Mouse (Mus musculus): ENCODE measurements around the gene Gpm6a.

Gpm6a gene

GRCm38 (mm10) chr8:54954741-54955455, at the start of gene Gpm6a:
TSS of gene Gpm6a (plus strand) at chr8:54954843.
- peak; percentile 64 to 77 for DNase-seq (ENCODE audit: low spot score in 2 of 2)

GRCm38 (mm10) chr8:54912891-54913290, 41.8 kb upstream of the Gpm6a start:
- no peak for DNase-seq (ENCODE audit: low spot score in 2 of 2)

- no peak for DNase-seq (ENCODE audit: low spot score in 2 of 2)
These were observed 36.9 kb upstream of the Gpm6a start for GRCm38 (mm10) chr8:54917710-54918109.

GRCm38 (mm10) chr8:54922160-54922855, 32.3 kb upstream of the Gpm6a start:
- DNase-seq (ENCODE audit: low spot score in 2 of 2): no peak

GRCm38 (mm10) chr8:54924936-54925335, 29.7 kb upstream of the Gpm6a start:
- no peak for DNase-seq (ENCODE audit: low spot score in 2 of 2)

- DNase-seq (ENCODE audit: low spot score in 2 of 2): no peak
These were observed 22.3 kb upstream of the Gpm6a start for GRCm38 (mm10) chr8:54932306-54932705.

GRCm38 (mm10) chr8:54953351-54953750, 1.3 kb upstream of the Gpm6a start:
- no peak for DNase-seq (ENCODE audit: low spot score in 2 of 2)

GRCm38 (mm10) chr8:54954030-54954429, 613 bp upstream of the Gpm6a start:
- DNase-seq (ENCODE audit: low spot score in 2 of 2): no peak

- no peak for DNase-seq (ENCODE audit: low spot score in 2 of 2)
These were observed 785 bp downstream of the Gpm6a start for GRCm38 (mm10) chr8:54955456-54955800.

- no peak for DNase-seq (ENCODE audit: low spot score in 2 of 2)
These were observed 1.4 kb downstream of the Gpm6a start for GRCm38 (mm10) chr8:54955935-54956573.

- DNase-seq (ENCODE audit: low spot score in 2 of 2): no peak
These were observed 2.1 kb downstream of the Gpm6a start for GRCm38 (mm10) chr8:54956787-54957186.

GRCm38 (mm10) chr8:54957506-54957905, 2.9 kb downstream of the Gpm6a start:
- no peak for DNase-seq (ENCODE audit: low spot score in 2 of 2)

- DNase-seq (ENCODE audit: low spot score in 2 of 2): no peak
These were observed 6.9 kb downstream of the Gpm6a start for GRCm38 (mm10) chr8:54961571-54961970.

- DNase-seq (ENCODE audit: low spot score in 2 of 2): no peak
These were observed 20.4 kb downstream of the Gpm6a start for GRCm38 (mm10) chr8:54975020-54975419.

GRCm38 (mm10) chr8:54975506-54975905, 20.9 kb downstream of the Gpm6a start:
- DNase-seq (ENCODE audit: low spot score in 2 of 2): no peak

GRCm38 (mm10) chr8:54975927-54976326, 21.3 kb downstream of the Gpm6a start:
- DNase-seq (ENCODE audit: low spot score in 2 of 2): no peak

- DNase-seq (ENCODE audit: low spot score in 2 of 2): no peak
These were observed 22.0 kb downstream of the Gpm6a start for GRCm38 (mm10) chr8:54976663-54977062.

GRCm38 (mm10) chr8:54986791-54987190, 32.1 kb downstream of the Gpm6a start:
- no peak for DNase-seq (ENCODE audit: low spot score in 2 of 2)

GRCm38 (mm10) chr8:54989093-54989492, 34.5 kb downstream of the Gpm6a start:
- DNase-seq (ENCODE audit: low spot score in 2 of 2): no peak

GRCm38 (mm10) chr8:54991840-54992609, 37.4 kb downstream of the Gpm6a start:
- DNase-seq (ENCODE audit: low spot score in 2 of 2): no peak

GRCm38 (mm10) chr8:54995662-54996061, 41.0 kb downstream of the Gpm6a start:
- no peak for DNase-seq (ENCODE audit: low spot score in 2 of 2)

GRCm38 (mm10) chr8:55002398-55002797, 47.8 kb downstream of the Gpm6a start:
- no peak for DNase-seq (ENCODE audit: low spot score in 2 of 2)
